Mouse (Mus musculus) left cerebral cortex, adult 8-10 months (tissue): ENCODE measurements around the gene Arid3b. TPM values are rescaled to one million over a fixed set of nuclear protein-coding genes. Genes with fewer than 3 reads are reported as not detected.

Experiments used
- DNase-seq, 2 experiments: peaks; one replicate each; pipeline ENCODE4 v3.0.0; 2022; ENCODE audit warnings: low spot score in 2 of 2
- total RNA-seq, 4 experiments: library from RNA; stranded (reverse); gene quantifications; 2 replicates each; pipeline ENCODE4 v1.2.4; 2022

Arid3b gene
- total RNA-seq, 4 experiments from 2014 or later = 10.9 to 15.0 (median 13.4) TPM

- no peak for DNase-seq
Measured at GRCm38 (mm10) chr9:57750901-57751300, 85.7 kb downstream of the Arid3b start.

GRCm38 (mm10) chr9:57748831-57749230 lies 87.8 kb downstream of the Arid3b start:
- DNase-seq = no peak

DNA sequence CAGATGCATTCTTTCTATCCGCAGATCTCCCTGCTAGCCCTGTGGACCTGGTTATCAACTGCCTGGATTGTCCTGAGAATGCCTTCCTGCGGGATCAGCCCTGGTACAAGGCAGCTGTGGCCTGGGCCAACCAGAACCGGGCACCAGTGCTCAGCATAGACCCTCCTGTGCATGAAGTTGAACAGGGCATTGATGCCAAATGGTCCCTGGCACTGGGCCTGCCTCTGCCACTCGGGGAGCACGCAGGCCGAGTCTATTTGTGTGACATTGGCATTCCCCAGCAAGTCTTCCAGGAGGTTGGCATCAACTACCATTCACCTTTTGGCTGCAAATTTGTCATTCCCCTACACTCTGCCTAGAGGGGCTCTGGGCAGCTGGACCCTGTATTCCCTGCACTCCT lies 88.5 kb downstream of the Arid3b start:
- no peak for DNase-seq

- no peak for DNase-seq
Measured at GRCm38 (mm10) chr9:57747067-57747466, 89.5 kb downstream of the Arid3b start.

GRCm38 (mm10) chr9:57744462-57745091 lies 92.0 kb downstream of the Arid3b start:
- no peak for DNase-seq

Other genes starting within 250 kb of the Arid3b start
- gene Ulk3, start 247.3 kb downstream of the Arid3b start, total RNA-seq = 10 to 100 TPM; 31.8 to 38.2 (median 34.4) TPM
- gene Cplx3, start 230.5 kb downstream of the Arid3b start, total RNA-seq = 10 to 100 TPM; 15.3 to 21.3 (median 19.1) TPM
- gene Lman1l, start 216.0 kb downstream of the Arid3b start, total RNA-seq = not detected
- gene Csk, start 183.2 kb downstream of the Arid3b start, total RNA-seq = 10 to 100 TPM; 36.0 to 44.4 (median 41.6) TPM
- gene Cyp1a2, start 153.1 kb downstream of the Arid3b start, total RNA-seq = not detected
- gene Cyp1a1, start 148.9 kb downstream of the Arid3b start, total RNA-seq = under 1 TPM; 0.14 to 0.25 (median 0.19) TPM
- gene Edc3, start 128.3 kb downstream of the Arid3b start, total RNA-seq = 10 to 100 TPM; 13.4 to 16.5 (median 14.6) TPM
- 10 to 100 TPM; 75.6 to 87.1 (median 78.7) TPM for gene Clk3, start 70.9 kb downstream of the Arid3b start, total RNA-seq
- gene Ubl7, start 74.2 kb upstream of the Arid3b start, total RNA-seq = 100 to 1,000 TPM; 109 to 132 (median 111) TPM
- gene Sema7a, start 103.3 kb upstream of the Arid3b start, total RNA-seq = 100 to 1,000 TPM; 131 to 159 (median 145) TPM
- 1 to 10 TPM; 1.6 to 5.0 (median 2.9) TPM for gene Cyp11a1, start 169.6 kb upstream of the Arid3b start, total RNA-seq
- gene Stra6, start 227.0 kb upstream of the Arid3b start, total RNA-seq = 10 to 100 TPM; 11.4 to 13.9 (median 11.7) TPM